Comparison of ENCODE assay signal across 17 mouse cellular contexts in the genomic region with DNA sequence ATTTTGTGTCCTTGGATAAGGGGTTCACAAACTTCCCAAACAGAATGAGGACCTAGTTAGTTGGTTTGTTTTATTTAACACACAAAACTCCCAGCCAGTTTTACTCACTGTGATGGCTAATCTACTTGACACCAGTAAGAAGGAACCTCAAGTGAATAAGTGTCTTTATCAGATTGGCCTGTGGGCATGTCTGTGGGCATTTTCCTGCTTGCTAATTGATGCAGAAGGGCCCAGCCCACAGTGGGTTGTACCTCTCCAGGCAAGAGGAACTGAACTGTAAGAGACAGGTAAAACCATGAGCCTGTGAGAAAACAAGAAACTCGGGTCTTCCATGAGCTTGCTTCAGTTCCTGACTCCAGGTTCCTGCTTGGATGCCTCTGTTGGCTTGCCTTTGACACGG.
"Had no signal": no experiment of that assay in that cellular context is flagged by ENCODE, and none has a peak within 500 bp of the region (broad histone marks: within the 10 kb centered on the region; RNA-seq: fewer than 3 reads in every experiment).

No protein-coding gene starts in this region.

- H3K4me3 ChIP-seq: limb, embryonic 12.5 days; limb, embryonic 15.5 days had no signal

- H3K9me3 ChIP-seq: limb, embryonic 12.5 days; limb, embryonic 15.5 days had no signal

- ATAC-seq: liver, postnatal 0 days; lung, postnatal 0 days had no signal

- H3K27me3 ChIP-seq: limb, embryonic 12.5 days; limb, embryonic 15.5 days had no signal

- H3K36me3 ChIP-seq: limb, embryonic 12.5 days; limb, embryonic 15.5 days had no signal

- H3K27ac ChIP-seq: kidney, postnatal 0 days; limb, embryonic 12.5 days; limb, embryonic 15.5 days; liver, embryonic 14.5 days; macrophage; stomach, postnatal 0 days had no signal

- H3K4me1 ChIP-seq: limb, embryonic 12.5 days; limb, embryonic 15.5 days had no signal

- DNase-seq: kidney, adult 18-20 months; kidney, adult 9 months; kidney, postnatal 36 days; left cerebral cortex, postnatal 4 days; liver, postnatal 0 days; lung, embryonic 14.5 days; midbrain, embryonic 14.5 days; thymus, adult 2 months; thymus, postnatal 14 days; thymus, postnatal 4 days had no signal
